Mouse (Mus musculus) C2C12 (cell line): ENCODE results near the gene Mettl27.

Experiments
- CEBPB ChIP-seq: IDR thresholded peaks from one replicate; pipeline ENCODE4 v1.6.1; 2011; ENCODE audit warnings: low read depth, mild to moderate bottlenecking, control low read depth, moderate library complexity
- CTCF ChIP-seq: IDR thresholded peaks from one replicate; pipeline ENCODE4 v1.5.1; 2011; ENCODE audit not compliant: control insufficient read depth, insufficient read depth, insufficient read length
- FOSL1 ChIP-seq: IDR thresholded peaks from one replicate; pipeline ENCODE4 v1.8.0; 2011; ENCODE audit warnings: mild to moderate bottlenecking, low read length; ENCODE audit not compliant: poor library complexity, insufficient read depth, severe bottlenecking
- MYOG ChIP-seq: IDR thresholded peaks from one replicate; pipeline ENCODE4 v1.6.1; 2011; ENCODE audit not compliant: control insufficient read depth, insufficient read length; ENCODE audit errors: extremely low read depth
- USF1 ChIP-seq: IDR thresholded peaks from one replicate; pipeline ENCODE4 v1.6.1; 2011; ENCODE audit warnings: low read depth, mild to moderate bottlenecking, control low read depth, moderate library complexity

DNA sequence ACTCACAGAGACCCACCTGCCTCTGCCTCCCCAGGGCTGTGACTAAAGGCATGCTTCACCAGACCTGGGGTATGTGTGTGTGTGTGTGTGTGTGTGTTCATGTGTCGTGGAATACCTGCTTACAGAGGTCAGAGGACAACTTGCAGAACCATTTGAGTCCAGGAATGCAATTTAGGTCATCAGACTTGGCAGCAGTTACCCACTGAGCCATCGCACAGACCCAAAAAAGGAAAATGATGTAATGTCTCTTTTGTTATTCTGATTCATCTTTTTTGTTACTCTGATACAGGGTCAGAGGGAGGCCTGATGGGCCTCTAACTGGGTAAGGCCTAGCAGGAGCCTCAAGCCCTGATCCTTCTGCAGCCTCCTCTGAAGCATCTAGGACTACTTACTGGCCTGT is 10.6 kb downstream of the Mettl27 start:
- TF ChIP-seq CTCF (no peak), CEBPB (no peak), FOSL1 (no peak), USF1 (no peak), MYOG (no peak)
